Mouse (Mus musculus): ENCODE data around the gene Zfand3. TPM values are rescaled to one million over a fixed set of nuclear protein-coding genes. Genes with fewer than 3 reads are reported as not detected.

Zfand3 gene
- polyA plus RNA-seq, 1 experiment, result 111 TPM

DNA sequence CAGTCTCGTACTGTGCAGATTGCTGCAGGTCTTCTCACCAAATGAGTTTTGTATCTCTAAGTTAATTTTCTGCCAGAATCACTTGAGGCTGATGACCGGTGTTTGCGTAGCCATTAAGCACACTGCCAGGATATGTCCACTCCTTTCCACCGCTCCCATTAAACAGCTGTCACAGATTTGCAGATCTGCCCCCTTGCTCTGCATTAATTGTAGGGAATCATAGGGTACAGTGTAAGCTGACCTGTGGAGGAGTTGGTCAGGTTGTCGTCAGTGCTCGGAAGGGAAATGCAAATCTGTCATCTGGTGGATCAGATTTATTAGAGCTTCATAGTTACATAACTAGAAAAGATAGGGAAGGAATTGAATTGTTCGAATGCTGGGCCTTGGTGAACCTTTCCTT lies 106.1 kb downstream of the Zfand3 start:
- DNase-seq, result no peak
- Histone ChIP-seq H3K27me3 (replicated peaks; ENCODE audit: control insufficient read depth, insufficient read depth, low read length) (no peaks in the 10 kb centered on the region), H3K4me1 (ENCODE audit: control insufficient read depth, insufficient read depth, low read length) (peaks cover 18% of the 10 kb centered on the region), H3K27ac (ENCODE audit: insufficient read depth, low read depth, low read length) (no peak overlapping the region), H3K4me3 (ENCODE audit: insufficient read depth, low read depth, low read length) (no peak overlapping the region), H3K36me3 (ENCODE audit: control insufficient read depth, insufficient read depth, low read length) (no peaks in the 10 kb centered on the region)
- TF ChIP-seq POLR2A (IDR thresholded peaks at IDR 0.05; ENCODE audit: low read depth, low read length) (no peak), CTCF (conservative IDR thresholded peaks at IDR 0.05; ENCODE audit: insufficient read depth, insufficient read length, low read depth, low read length) (no peak)
- 25% methylated on average over 7 of the region's 7 CpGs for WGBS

DNA sequence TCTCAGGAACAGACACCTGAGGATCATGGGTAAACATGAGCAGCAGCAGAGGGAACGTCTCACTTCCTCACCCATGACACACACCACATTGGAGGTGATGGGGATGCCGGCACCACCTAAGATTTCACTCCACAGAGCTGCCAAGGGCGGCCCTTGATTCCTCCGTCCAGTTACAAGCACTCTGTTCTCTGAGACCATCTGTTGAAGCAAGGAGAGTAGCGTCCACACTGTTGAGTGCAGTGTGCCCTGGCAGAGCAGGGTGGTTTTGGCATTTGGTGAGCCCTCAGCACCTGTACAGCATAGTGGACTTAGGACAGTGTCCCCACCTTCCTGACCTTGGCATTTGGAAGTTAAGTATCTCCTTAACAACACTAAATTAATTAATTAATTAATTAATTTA lies 107.0 kb downstream of the Zfand3 start:
- DNase-seq, result no peak
- Histone ChIP-seq H3K4me1 (ENCODE audit: control insufficient read depth, insufficient read depth, low read length) (peaks cover 18% of the 10 kb centered on the region), H3K4me3 (ENCODE audit: insufficient read depth, low read depth, low read length) (no peak overlapping the region), H3K27ac (ENCODE audit: insufficient read depth, low read depth, low read length) (no peak overlapping the region), H3K36me3 (ENCODE audit: control insufficient read depth, insufficient read depth, low read length) (no peaks in the 10 kb centered on the region), H3K27me3 (replicated peaks; ENCODE audit: control insufficient read depth, insufficient read depth, low read length) (no peaks in the 10 kb centered on the region)
- 60% methylated on average over 5 of the region's 5 CpGs for WGBS
- no peak for TF ChIP-seq CTCF (conservative IDR thresholded peaks at IDR 0.05; ENCODE audit: insufficient read depth, insufficient read length, low read depth, low read length)
- TF ChIP-seq POLR2A (IDR thresholded peaks at IDR 0.05; ENCODE audit: low read depth, low read length), result no peak

- H3K27me3 ChIP-seq (replicated peaks; ENCODE audit: control insufficient read depth, insufficient read depth, low read length), result no peaks in the 10 kb centered on the region
- peaks cover 18% of the 10 kb centered on the region for H3K4me1 ChIP-seq (ENCODE audit: control insufficient read depth, insufficient read depth, low read length)
- 67% methylated on average over 4 of the region's 4 CpGs for WGBS
- H3K27ac ChIP-seq (ENCODE audit: insufficient read depth, low read depth, low read length), result no peak overlapping the region
- no peak for TF ChIP-seq CTCF (conservative IDR thresholded peaks at IDR 0.05; ENCODE audit: insufficient read depth, insufficient read length, low read depth, low read length)
- no peak for TF ChIP-seq POLR2A (IDR thresholded peaks at IDR 0.05; ENCODE audit: low read depth, low read length)
- no peak overlapping the region for H3K4me3 ChIP-seq (ENCODE audit: insufficient read depth, low read depth, low read length)
- no peak for DNase-seq
- no peaks in the 10 kb centered on the region for H3K36me3 ChIP-seq (ENCODE audit: control insufficient read depth, insufficient read depth, low read length)
Measured at GRCm38 (mm10) chr17:30112080-30112479, 107.5 kb downstream of the Zfand3 start.

- no peaks in the 10 kb centered on the region for H3K36me3 ChIP-seq (ENCODE audit: control insufficient read depth, insufficient read depth, low read length)
- H3K4me1 ChIP-seq (ENCODE audit: control insufficient read depth, insufficient read depth, low read length), result peaks cover 18% of the 10 kb centered on the region
- no peak overlapping the region for H3K4me3 ChIP-seq (ENCODE audit: insufficient read depth, low read depth, low read length)
- WGBS, result 83% methylated on average over 7 of the region's 7 CpGs
- H3K27me3 ChIP-seq (replicated peaks; ENCODE audit: control insufficient read depth, insufficient read depth, low read length), result no peaks in the 10 kb centered on the region
- no peak overlapping the region for H3K27ac ChIP-seq (ENCODE audit: insufficient read depth, low read depth, low read length)
- DNase-seq, result no peak
- TF ChIP-seq CTCF (conservative IDR thresholded peaks at IDR 0.05; ENCODE audit: insufficient read depth, insufficient read length, low read depth, low read length) (no peak), POLR2A (IDR thresholded peaks at IDR 0.05; ENCODE audit: low read depth, low read length) (no peak)
Measured at GRCm38 (mm10) chr17:30112555-30113305, 108.2 kb downstream of the Zfand3 start.

- Histone ChIP-seq H3K36me3 (ENCODE audit: control insufficient read depth, insufficient read depth, low read length) (no peaks in the 10 kb centered on the region), H3K4me1 (ENCODE audit: control insufficient read depth, insufficient read depth, low read length) (peaks cover 18% of the 10 kb centered on the region), H3K27ac (ENCODE audit: insufficient read depth, low read depth, low read length) (no peak overlapping the region), H3K27me3 (replicated peaks; ENCODE audit: control insufficient read depth, insufficient read depth, low read length) (no peaks in the 10 kb centered on the region), H3K4me3 (ENCODE audit: insufficient read depth, low read depth, low read length) (no peak overlapping the region)
- 86% methylated on average over 3 of the region's 3 CpGs for WGBS
- TF ChIP-seq CTCF (conservative IDR thresholded peaks at IDR 0.05; ENCODE audit: insufficient read depth, insufficient read length, low read depth, low read length) (peak; percentile 27; the same call in 1 of the 2 replicates), POLR2A (IDR thresholded peaks at IDR 0.05; ENCODE audit: low read depth, low read length) (no peak)
- peak; percentile 57 for DNase-seq
Measured at GRCm38 (mm10) chr17:30114761-30115160, 110.2 kb downstream of the Zfand3 start.

GRCm38 (mm10) chr17:30116226-30116625 lies 111.7 kb downstream of the Zfand3 start:
- H3K36me3 ChIP-seq (ENCODE audit: control insufficient read depth, insufficient read depth, low read length), result no peaks in the 10 kb centered on the region
- TF ChIP-seq CTCF (conservative IDR thresholded peaks at IDR 0.05; ENCODE audit: insufficient read depth, insufficient read length, low read depth, low read length) (no peak), POLR2A (IDR thresholded peaks at IDR 0.05; ENCODE audit: low read depth, low read length) (no peak)
- no peak for DNase-seq
- 88% methylated on average over 5 of the region's 5 CpGs for WGBS
- H3K27ac ChIP-seq (ENCODE audit: insufficient read depth, low read depth, low read length), result no peak overlapping the region
- H3K4me1 ChIP-seq (ENCODE audit: control insufficient read depth, insufficient read depth, low read length), result peaks cover 8% of the 10 kb centered on the region
- no peak overlapping the region for H3K4me3 ChIP-seq (ENCODE audit: insufficient read depth, low read depth, low read length)
- no peaks in the 10 kb centered on the region for H3K27me3 ChIP-seq (replicated peaks; ENCODE audit: control insufficient read depth, insufficient read depth, low read length)

GRCm38 (mm10) chr17:30118036-30118435 lies 113.5 kb downstream of the Zfand3 start:
- H3K27me3 ChIP-seq (replicated peaks; ENCODE audit: control insufficient read depth, insufficient read depth, low read length), result no peaks in the 10 kb centered on the region
- DNase-seq, result no peak
- no peaks in the 10 kb centered on the region for H3K36me3 ChIP-seq (ENCODE audit: control insufficient read depth, insufficient read depth, low read length)
- H3K4me3 ChIP-seq (ENCODE audit: insufficient read depth, low read depth, low read length), result no peak overlapping the region
- no peak overlapping the region for H3K27ac ChIP-seq (ENCODE audit: insufficient read depth, low read depth, low read length)
- 71% methylated on average over 5 of the region's 5 CpGs for WGBS
- H3K4me1 ChIP-seq (ENCODE audit: control insufficient read depth, insufficient read depth, low read length), result no peaks in the 10 kb centered on the region; the same call in 1 of the 2 replicates
- no peak for TF ChIP-seq CTCF (conservative IDR thresholded peaks at IDR 0.05; ENCODE audit: insufficient read depth, insufficient read length, low read depth, low read length)
- no peak for TF ChIP-seq POLR2A (IDR thresholded peaks at IDR 0.05; ENCODE audit: low read depth, low read length)

All from kidney, adult 2 months (tissue).